Mouse (Mus musculus) testis, postnatal 10 days (tissue): Measurements from ENCODE around the gene Akip1.

Experiments
- DNase-seq: peaks from one replicate; pipeline ENCODE4 v3.0.0; 2021; ENCODE audit warnings: low spot score

Akip1 gene

DNA sequence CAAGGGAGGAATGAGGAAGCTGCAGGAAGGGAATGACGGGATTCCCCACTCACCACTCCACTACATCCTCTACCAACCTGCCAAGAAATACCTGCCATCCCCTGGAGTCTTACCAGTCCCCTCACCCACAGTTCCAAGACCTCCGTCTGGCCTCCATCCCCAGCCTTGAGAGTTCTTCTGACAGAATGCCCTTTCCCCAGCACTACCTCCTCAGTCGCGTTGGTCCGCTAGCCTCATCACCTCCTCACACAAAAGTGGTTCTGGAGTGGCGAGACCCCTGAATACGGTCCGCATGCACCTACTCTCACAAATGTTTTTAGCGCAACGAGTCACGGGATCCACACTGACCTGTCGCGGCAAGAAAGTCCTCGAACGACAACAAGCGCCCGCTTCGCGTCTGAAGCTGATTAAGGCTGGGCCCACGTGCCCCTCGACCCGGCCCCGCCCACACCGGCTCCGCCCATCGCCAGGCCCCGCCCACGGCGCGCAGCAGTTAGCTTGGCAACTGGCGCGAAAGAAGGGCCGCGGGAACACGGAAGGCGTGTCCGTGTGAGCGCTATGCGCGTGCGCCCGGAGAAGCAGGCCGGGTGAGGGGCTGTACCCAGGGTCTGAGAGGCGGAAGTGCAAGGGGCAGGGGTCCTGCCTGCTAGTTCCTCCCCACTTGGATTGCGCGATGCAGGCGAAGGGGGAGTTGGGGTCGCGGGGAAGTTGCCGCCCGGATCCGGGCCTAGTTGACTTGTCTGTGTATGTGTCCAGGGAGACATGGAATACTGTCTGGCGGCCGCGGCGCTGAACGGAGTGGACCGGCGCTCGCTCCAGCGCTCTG lies at the start of gene Akip1, which contains the start of gene St5:
Akip1 (plus strand) TSS at position 501 of the 826 bp plus-strand sequence.
St5 (minus strand) TSS at position 416 of the 826 bp plus-strand sequence.
- DNase-seq, result peak; percentile 100

DNA sequence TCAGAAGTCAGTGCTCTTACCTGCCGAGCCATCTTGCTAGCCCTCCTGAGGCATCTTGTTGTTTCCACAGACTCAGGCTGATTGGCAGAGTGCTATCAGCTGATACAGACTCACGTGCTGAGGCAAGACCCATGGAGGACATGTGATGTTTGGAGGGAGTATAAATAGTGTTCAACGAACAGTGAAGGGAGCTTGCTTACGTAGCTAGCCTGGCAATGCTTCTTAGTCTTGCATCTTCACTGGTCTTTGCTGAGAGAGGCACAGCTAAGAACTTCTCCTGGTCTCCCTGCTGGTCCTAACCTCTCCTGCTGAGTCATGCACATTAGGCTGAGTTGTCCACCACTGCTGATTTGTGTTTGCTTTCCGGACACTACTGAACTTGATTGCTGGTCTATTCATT lies 48.6 kb upstream of the Akip1 start:
- DNase-seq, result no peak

DNA sequence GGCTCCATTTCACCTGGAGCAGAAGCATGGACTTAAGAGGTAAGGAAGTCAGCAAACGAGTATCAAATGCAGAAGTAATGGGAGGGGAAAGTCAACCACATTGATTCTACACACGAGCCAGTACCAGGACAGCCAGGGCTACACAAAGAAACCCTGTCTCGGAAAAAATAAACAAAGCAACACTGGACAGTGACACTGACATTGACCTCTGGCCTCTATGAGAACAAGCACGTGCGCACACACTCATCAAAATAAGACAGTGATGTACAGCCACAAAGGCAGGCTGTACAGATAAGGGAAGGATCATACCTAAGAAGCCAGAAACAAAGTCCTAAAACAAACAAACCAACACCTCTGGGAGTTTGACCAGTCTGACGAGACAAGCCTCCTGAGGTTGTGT lies 45.6 kb upstream of the Akip1 start:
- DNase-seq, result no peak

- no peak for DNase-seq
These were observed 44.2 kb upstream of the Akip1 start for GRCm38 (mm10) chr7:109659278-109659677.

DNA sequence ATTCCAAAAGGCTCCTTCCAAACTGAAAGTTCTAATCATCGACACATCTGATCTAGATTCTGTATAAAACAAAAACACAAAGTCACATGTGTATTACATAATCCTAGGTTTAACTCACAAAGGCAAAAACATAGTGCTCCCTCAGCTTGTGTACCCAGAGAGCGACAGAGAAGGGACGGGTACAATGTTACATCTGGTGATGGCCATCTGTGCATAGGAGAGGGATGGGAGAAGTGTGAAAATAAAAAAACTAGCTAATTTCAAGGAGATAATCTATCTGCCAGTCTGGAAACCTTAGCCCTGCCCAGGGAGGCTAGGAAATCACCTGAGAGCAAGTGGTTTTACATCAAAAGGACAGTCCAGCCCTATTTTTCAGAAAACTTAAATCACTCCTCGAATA lies 40.9 kb upstream of the Akip1 start:
- no peak for DNase-seq

DNA sequence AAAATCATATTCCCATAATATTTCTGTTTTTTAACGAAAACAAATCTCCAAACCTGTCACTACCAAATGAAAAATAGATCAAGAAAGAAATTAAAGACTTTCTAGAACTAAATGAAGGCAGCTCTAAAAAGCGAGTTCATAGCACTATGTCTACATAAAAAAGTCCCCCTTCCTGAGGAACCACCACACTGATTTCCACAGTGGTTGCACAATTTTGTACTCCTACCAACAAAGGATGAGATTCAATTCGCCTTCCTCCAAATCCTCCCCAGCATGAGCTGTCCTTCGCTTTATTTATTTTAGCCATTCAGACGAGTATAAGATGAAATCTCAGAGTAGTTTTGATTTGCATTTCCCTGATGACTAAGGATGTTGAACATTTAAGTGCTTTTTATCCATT lies 36.8 kb upstream of the Akip1 start:
- no peak for DNase-seq

- no peak for DNase-seq
These were observed 33.9 kb upstream of the Akip1 start for GRCm38 (mm10) chr7:109669426-109670170.

DNA sequence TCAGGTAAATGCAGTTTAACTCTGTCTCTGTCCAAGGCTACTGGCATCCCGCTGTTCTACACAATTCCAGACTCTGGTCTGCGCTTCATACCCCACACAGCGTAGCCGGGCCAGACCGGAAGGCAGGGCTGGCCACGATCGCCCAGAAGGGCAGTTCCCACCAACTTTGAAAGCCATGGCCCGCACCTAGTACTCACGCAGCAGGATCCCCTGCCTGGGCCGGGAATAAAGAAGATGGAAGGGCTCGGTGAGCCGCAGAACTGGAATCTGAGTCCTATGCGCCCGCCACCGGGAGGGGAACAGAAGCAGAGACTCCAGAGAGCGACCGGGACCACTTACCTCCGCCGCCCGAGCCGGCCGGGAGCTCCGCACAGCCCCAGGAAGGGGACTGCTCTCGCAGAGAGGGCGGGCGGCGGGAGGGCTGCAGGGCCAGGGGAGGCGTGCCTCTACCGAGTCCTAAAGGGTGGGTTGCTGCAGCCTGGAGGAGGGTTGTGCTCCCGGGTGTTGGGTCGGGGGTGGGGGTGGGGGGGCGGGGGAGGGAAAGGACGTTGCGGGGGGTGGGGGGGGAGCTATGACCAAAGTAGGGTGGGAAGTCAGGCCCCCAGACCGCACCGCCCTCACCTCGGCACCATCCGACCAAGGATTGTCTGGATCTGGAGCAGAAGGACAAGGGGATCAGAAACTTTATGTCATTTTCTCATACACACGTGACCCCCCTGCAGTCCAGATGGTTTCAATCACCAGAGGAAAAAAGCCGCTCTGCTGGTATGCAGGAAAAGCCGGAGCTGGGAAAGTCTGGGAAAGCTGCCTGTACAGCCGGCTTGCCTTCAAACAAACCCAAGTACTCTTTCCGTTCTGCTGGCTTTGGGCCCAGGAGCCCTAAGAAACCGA lies 31.7 kb upstream of the Akip1 start:
- peak; percentile 80 for DNase-seq

DNA sequence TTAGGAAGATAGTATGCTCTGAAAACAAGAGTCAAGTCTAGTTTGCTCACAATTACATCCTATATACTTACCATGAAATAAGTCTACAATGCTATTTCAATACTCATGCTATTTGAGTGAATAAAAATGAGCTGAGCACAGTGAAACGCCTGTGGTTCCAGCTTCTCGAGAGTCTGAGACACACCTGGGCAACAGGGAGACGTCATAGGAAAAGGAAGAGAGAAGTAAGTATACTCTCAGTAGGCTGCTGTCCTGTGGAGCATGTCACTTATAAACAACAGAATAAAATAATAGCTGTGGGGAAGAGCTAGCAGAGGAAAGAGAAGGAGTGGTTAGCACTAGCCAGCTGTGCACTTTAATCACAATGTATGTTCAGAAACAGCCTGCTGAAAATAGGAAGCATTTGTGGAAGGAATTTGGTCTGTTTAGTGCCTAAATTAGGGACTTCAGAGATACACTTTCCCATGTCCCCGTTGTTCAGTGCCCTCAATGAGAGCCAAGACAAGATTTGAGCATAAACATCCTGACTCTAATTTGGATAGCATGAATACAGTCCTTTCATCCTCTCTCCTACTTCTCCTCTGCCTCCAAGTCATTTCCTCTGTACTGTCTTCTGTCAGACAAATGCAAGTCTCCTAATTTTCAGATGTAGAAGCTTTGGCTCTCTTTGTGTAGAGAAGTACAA lies 28.4 kb upstream of the Akip1 start:
- DNase-seq, result no peak

DNA sequence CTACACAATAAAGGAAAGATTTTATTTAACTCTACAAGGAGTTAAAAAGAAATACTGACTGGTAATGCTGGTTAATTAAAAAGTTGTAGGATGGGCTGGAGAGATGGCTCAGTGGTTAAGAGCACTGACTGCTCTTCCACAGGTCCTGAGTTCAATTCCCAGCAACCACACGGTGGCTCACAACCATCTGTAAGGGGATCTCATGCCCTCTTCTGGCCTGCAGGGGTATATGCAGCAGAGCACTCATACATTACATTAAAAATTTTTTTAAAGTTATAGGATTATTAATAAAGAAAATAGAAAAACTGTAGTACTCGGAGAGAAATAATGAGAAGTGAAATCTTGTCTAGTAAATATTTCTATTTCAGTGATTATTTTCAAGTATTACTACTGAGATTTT lies 23.2 kb upstream of the Akip1 start:
- no peak for DNase-seq

DNA sequence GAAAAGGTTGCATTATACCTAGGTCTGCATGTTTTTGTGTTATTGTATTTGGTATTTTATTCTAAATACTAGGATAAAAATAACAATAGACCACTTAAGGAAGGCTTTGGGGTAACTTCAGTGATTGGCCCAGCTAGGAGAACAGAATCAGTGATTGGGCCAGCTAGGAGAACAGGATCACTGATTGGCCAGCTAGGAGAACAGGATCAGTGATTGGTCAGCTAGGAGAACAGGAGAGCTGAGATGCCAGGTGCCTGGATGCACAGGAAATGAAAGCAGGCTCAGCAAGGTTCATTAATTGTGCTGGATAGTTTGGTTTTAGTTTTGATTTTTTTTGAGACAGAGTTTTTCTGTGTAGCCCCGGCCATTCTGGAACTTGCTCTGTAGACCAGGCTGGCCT lies 22.6 kb upstream of the Akip1 start:
- no peak for DNase-seq

GRCm38 (mm10) chr7:109686585-109687128 lies 16.8 kb upstream of the Akip1 start:
- no peak for DNase-seq

DNA sequence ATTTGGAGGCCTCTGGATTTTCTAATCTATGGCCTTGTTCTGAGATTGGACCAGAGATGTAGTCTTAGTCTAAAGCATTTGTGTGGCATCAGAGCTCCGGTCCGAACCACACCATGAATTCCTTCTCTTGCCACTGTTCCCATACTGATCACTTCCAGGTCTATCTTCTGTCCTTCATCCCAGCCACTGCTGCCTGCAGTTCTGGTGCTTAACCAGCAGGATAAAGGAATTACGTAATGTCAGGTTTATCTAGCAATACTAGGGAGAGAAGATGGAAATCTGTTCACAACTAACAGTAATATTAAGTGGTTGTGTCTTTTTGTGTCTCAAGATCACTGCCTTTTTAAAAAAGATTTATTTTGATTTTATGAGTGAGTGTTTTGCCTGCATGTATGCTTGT lies 13.4 kb upstream of the Akip1 start:
- no peak for DNase-seq

DNA sequence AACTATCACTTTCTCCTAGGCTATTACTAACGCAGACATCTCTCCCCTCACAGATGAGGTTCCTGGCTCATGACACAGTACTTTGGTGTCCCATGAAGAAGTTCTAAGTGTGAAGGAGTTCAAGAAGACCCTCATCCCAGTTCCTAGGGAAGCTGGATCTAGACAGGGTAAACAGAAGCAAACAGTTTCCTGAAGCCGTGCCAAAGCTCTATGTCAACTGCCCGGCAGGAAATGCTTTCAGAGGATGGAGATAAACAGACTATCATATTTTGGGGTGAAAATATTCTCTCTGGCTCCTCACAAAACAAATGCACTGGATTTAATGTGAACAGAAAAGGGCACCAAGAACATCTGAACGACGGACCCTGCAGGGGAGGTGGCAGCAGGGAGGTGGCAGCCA lies 12.5 kb upstream of the Akip1 start:
- no peak for DNase-seq

DNA sequence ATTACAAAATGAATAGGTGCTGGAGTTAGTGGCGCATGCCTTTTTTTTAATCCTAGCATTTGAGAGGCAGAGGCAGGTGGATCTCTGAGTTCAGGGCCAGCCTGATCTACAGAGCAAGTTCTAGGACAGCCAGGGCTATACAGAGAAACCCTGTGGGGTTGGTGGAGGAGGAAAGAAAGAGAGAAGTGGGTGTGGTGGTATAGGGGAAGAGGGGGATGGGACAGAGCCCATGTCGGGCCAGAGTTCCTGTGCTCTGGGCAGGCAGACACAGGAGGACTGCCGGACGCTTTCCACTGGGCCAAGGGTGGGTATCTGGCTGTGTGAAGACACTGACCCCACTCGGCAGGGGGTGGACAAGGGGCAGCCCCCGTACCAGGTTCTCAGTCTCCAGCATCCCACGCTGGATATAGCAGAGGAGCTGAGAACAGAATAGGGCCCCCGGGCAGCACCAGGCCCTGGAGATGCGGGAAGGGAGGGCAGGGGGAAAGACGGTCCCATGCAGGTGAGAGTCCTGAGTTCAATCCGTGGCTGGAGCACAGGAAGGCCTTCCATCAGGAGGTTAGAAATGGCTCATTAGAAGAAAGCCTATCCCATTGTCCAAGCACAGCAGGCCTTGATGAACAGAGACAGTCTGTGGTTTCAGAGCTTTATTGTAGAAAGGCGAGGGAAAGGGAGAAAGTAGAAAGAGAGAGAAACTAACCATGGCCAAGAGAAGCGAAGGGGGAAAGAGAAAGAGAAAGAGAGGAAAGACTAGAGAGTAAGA lies 8.7 kb upstream of the Akip1 start:
- no peak for DNase-seq

GRCm38 (mm10) chr7:109695339-109695726 lies 8.2 kb upstream of the Akip1 start:
- DNase-seq, result no peak

DNA sequence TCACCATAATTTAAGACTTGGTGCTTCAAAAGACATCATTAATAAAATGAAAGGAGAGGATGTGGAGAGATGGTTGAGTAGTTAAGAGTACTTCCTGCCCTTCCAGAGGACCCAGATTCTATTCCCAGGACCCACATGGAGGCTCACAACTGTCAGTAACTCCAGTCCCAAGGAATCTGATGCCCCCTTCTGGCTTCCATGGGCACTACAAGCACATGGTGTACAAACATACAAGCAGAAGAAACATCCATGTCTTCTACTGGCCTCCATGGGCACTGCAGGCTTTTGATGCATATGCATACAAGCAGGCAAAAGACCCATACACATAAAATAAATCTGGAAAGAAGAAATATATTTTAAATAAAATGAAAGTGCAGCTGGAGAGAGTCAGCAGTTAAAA lies 3.3 kb upstream of the Akip1 start:
- no peak for DNase-seq

GRCm38 (mm10) chr7:109702721-109703120 lies 769 bp upstream of the Akip1 start:
- no peak for DNase-seq

DNA sequence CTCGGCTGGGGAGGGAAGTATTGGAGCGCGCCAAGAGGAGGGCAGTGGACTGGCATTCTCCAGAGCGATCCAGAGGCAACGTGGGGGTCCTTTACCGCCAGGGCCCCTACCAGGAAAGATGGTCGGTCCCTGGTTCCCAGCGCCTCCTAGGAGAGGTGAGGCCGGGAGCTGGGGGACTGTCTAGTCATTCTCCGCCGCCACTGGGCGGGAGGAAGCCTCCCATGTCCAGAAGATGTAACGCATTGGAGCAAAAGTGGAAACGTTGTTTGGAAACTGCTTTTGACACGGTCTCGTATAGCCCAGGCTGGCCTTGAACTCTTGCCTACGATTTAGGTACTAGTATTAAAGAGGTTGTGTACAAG lies 507 bp downstream of the Akip1 start:
- no peak for DNase-seq

GRCm38 (mm10) chr7:109704461-109704860 lies 971 bp downstream of the Akip1 start:
- no peak for DNase-seq
